Mouse (Mus musculus) megakaryocyte-erythroid progenitor cell, adult 5-6 weeks (primary cell): ENCODE results near the gene Rab1a. TPM values are rescaled to one million over a fixed set of nuclear protein-coding genes. Genes with fewer than 3 reads are reported as not detected.

Experiments
- ATAC-seq: replicated peaks from 2 replicates; pipeline ENCODE4 v1.8.0; 2016; ENCODE audit warnings: mild to moderate bottlenecking, inconsistent platforms; ENCODE audit not compliant: severe bottlenecking, poor library complexity, low FRiP score, low TSS enrichment
- total RNA-seq, 2 experiments: library from RNA; stranded (forward) in 1 of 2; stranded (reverse) in 1 of 2; fragments of 200-1000, 215-1000 nt in 1 of 2; fragments of >200 nt in 1 of 2; fragmentation: Nextera tagmentation in 1 of 2; gene quantifications; 2 replicates each; pipeline ENCODE4 v1.2.3; 2014 to 2017

Rab1a gene
- total RNA-seq, 2 experiments from 2014 or later = 61.2 to 81.8 TPM

DNA sequence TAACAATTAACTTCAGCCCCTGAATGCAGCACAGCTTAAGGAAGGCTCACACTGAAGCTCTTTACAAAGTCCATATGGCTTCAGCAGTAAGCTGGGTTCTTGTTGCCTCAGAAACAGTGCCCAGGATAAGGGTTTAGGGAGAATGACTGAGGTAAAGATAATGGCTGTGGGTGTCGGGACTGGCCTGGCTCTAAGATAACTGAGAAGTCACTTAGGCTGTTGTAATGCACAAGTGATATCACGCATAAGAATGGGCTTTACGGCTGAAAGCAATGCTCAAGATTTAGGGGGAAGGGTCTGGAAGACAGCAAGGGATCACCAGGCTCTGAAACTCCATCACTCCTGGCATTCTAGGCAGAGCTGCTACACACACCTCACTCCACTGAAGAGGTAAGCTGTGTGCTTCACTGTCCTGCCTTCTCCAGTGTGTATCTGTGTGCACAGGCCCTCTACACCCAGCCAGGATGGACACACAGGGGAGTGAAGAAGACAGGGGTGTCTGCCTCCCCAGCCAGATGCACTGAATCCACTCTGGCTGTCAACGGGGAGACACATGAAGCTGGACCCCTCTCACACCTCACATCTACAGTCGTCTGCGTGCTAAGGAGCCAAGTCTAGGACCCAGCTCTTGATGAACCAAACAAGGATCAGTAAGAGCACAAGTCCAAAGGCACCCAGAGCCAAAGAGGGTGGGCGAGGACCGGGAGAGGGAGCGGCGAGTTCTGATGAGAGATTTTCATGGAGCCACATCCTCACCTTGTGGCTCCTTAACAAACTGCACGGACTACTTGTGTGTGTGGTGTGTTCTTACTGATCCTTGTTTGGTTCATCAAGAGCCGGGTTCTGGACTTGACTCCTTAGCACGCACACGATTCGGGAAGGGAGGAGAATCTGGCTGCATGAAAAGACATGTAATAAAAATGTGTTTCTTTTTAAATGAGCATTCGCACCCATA is 43.4 kb downstream of the Rab1a start:
- peak; percentile 78 for ATAC-seq

DNA sequence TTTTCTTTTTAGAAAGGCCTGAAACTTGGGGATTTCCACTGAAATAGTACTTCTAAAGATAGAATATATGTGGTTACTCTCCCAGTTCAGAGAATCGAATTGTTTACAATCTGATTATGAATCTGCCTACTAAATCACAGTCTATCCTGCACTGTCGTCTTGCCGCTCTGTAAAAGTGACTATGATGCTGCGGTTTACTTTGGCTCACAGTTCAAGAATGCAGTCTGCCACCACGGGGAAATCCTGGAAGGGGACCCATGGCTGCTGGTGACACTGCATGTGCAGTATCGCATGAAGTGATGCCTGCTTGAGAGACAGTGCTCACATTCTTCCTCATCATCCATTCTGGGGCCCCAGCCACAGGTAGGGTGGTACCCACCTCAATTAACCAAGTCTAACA is 44.1 kb downstream of the Rab1a start:
- no peak for ATAC-seq

DNA sequence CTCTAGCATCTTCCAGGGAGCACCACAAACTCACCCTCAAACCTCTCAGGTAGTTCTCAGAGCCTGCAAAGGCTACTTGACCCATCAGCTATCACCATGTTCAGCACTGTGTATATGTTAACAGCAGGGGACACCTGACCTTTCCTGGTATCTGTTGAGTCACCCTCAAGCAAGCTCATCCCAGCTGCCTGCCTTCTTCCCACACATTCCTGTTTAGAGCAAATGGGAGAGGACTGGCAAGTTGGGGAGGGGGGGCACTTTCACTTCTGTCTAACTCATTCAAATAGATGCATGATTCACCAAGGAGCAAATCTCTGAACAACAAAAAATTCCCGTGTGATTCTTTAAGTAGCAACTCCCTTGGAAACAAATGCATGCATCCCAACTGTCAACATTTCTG is 45.4 kb downstream of the Rab1a start:
- ATAC-seq = no peak

DNA sequence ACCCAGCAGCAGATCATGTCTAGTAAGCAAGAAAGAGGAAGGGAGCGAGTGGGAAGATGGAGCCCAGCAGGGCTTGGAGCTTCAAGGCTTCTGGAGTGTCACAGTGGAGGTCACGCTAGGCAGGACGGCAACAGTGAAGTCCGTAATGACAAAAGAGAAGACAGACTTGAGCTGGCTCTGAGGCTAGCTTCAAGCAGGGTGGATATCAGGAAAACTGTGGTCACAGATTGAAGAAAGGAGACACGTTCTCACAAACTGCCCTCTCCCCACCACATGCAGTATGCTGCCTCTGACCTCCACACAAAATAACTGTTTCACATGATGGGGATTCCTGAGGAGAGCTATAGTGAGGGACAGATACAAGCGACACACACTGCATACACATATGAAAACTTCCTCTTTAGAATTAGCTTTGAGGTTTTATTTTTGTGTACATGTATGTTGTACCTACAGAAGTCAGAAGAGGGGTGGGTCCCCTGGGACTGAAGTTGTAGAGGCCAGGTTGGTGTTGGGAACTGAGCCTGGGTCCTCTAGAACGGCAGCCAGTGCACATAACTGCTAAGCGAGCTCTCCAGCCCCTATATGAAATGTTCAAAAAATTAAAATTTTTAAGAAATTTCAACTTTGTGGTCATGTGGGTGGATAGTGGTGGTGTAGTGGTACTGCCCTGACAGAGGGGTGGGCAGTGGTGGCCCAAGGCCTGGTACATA is 46.1 kb downstream of the Rab1a start:
- no peak for ATAC-seq

DNA sequence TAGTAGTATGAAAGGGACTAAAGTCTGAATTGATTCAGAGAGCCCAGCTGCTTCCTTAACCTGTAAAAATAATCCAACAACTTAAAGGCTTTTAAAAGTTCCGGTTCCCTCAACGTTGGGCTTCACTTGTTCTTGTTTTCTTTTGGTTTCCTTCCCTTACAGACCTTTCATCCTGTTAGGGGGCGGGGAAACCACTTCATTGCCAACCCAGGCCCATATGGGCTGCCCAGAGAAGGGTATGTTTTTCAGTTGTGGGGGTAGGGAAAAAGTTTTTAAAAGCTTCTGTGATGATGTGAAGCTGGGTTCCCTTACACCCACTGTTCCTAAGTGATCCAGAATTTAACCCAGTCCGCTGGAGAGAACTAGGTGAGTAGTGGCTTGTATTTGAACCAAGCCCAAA is 47.0 kb downstream of the Rab1a start:
- ATAC-seq = no peak

DNA sequence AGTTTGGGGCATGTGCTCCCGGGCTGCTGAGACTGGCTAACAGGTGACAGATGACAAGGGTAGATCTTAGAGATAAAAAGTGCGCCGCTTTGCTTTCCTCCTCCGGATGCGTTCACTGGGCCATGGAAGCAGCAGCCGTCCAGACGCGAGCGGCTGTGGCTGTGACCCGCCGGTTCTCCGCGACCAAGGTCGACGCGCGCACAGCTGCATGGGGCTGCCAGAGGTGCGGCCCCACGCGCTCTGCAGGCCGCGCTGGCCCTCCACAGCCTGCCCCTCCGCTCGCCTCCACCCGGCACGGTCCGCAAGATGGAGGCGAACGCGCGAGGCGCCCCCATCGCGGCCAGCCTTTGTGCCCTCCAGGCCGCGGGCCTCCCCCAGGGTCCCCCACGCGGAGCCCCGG is 47.6 kb downstream of the Rab1a start:
- ATAC-seq = no peak

DNA sequence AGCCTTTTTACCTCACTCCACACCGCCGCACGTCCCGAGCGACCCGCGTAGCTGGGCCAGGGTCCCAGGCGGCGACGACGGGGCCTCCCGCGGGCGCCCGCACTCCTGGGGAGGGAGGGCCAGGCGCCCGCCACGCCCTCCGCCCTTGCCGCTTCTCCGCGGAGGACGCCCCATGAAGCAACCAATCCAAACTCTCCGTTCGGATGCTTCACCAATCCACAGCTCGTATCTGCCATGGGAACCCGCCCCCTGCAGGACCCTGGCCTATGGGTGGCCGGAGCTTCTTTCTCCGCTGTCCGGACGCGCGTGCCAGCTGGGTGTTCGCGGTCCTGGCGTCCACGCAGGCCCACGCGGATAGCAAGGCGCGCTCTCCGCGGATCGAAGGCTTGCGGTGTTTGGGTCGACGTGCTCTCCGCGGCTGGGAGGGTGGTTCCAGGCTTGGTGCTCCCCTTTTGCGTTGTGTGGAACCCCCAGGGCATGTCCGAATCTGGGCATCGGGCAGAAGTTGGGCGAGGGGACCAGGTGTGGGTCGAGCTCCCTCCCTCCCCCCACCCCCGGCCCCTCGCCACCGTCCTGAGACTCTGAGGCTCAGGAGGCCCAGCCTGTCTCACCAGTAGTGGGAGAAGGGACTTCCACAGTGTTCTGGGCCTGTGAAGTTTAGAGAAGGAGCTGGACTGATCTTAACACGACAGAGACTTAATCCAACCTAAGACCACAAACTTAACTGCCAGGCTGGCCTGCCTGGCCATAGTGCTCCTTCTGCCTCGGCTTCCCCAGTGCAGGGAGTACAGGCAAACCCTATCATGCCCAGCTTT is 48.3 kb downstream of the Rab1a start, which contains the start of gene Cep68:
Gene Cep68 (minus strand): TSS at position 134 of the 815 bp plus-strand sequence.
- ATAC-seq = peak; percentile 97

DNA sequence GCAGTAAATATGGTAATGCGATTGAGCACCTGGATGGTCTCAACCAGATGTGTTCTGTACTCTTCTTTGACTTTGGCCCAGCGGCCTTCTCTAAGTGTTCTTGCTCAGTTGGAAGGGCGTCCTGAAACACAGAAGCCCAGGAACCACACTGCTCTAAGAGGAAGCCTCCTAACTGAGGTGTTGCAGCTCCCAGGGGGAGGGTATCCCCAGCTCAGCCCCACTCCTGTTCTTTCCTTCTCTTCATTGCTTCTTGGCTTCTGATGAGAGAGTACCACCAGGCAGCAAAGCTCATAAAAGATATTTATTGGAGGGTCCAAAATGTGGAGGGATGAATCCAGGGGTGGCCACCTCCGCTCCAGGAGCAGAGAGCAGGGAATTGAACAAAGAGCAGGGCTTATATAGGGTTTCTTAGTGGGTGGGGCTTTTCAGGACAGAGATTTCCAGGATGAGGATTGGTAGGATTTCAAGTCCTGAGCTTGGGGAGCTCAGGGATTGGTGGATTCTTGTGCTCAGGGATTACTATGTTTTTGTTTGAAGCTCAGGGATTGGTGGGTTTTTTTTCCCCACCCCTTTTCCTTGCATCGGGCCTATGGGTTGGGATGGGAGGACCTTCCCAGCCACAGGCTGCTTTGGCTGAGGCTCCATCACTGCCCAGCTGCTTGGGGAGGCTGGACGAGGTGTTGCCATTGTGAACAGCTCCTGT is 49.4 kb downstream of the Rab1a start:
- ATAC-seq = no peak

DNA sequence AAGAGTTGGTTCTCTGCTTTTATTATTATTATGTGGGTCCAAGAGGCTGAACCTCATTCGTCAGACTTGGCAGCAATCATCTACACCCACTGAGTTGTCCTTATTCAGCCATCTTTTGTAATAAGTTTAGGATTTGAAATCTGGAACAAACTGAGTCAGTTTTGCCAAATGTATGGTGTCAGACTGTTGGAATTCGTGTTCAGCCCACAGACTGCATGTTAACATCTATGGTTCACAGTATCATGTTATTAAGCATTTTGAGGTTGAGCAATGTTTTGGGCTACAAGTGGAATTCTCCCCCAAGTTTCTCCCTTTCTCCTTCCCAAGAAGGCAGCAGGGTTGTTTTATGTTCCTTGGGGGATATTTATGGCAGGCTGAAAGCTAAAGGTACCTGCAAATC is 51.9 kb downstream of the Rab1a start:
- ATAC-seq = no peak

DNA sequence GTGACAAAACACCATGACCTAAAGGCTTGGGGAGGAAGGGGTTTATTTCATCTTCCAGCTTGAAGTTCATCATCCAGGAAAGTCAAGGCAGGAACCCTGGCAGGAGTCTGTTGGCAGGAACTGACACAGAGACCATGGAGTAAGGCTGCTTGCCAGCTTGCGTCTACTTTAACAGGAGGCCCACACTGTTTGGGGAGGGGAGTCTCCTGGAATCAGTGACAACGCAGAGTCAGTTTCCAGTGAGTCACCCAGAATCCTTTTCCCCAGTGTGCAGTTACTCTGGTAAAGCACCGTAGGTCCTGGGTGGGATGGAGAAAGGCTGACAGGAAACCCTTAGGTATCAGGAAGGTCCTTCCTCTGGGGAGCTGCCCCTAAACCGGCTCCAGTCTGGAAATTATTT is 53.6 kb downstream of the Rab1a start:
- no peak for ATAC-seq

DNA sequence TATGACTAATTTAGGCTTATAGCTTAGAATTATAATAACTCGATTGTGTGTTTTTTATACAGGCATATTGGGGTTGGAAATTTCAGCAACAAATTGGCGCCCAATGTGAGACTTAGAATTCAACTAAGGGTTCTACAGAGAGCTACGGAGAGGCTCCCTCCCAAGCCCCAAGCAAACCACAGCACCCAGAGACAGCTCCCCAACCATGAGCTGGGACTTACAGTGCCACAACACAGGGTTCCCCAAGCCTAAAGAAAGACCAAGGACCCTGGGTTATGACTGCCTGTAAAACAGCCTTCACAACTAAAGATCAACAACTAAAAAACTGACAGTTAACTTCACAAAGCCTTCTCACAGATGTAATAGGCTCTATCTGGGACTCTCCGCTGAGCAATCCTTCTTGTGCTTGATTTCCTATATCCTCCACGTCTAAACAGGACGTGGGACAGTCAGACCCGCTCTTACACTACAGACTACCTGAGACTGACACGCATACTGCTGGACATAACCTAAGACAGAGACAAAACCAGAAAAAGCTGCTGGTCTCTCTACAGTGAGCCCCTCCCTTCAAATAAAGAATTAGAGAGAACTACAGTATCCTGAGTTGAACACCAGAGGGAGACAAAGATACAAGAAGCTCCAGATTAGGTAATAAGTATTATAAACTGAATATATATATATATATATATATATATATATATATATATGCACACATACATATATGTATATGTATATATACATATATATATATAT is 61.6 kb downstream of the Rab1a start:
- ATAC-seq = peak; percentile 68; the same call in 1 of the 2 replicates

DNA sequence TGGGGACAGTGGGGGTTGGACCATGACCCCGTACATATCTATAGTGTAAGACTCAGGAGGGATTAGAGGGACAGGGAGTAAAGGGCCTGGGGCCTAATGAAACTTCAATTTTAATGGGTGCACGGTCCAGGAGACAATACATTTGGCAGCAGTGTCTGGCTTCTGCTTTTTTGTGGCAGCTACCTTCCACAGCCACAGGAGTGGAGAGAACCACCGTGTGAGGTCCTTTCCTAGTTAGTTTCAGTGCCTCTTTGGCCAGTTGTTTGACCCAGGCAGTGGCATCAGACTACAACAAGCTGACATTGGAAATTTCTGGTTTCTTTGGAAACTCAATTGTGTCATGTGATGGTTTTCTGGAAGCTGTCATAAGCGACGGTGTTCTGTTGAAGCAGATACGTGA is 68.7 kb downstream of the Rab1a start:
- no peak for ATAC-seq

DNA sequence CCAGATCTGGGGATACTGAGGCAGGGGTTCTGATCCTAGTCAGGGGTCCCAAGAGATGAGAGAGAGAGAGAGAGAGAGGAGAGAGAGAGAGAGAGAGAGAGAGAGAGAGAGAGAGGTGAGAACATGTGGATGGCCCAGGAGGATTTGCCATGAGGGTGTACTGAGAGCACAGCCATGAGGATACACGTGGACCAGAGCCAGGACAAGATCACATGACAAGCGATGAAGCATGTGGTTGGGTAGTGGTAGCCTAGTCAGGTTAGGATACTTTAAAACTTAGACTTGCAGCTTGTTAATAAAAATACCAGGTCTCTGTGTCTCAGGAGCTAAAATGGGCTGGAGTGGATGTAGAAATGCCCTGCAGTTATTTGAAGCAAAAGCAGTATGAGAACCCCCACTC is 74.7 kb downstream of the Rab1a start:
- no peak for ATAC-seq

Other genes with a start within 250 kb of the Rab1a start
- 87.7 and 120 TPM in 2 replicates for gene Actr2, start 88.5 kb upstream of the Rab1a start, total RNA-seq (2014; fragmentation: Nextera tagmentation)
- gene Actr2, start 88.5 kb upstream of the Rab1a start, total RNA-seq (2017) = 176 and 182 TPM in 2 replicates
- 22.6 and 22.7 TPM in 2 replicates for gene Cep68, start 48.0 kb downstream of the Rab1a start, total RNA-seq (2014; fragmentation: Nextera tagmentation)
- 24.9 and 25.7 TPM in 2 replicates for gene Cep68, start 48.0 kb downstream of the Rab1a start, total RNA-seq (2017)
- 2.0 and 2.9 TPM in 2 replicates for gene Slc1a4, start 131.3 kb downstream of the Rab1a start, total RNA-seq (2014; fragmentation: Nextera tagmentation)
- gene Slc1a4, start 131.3 kb downstream of the Rab1a start, total RNA-seq (2017) = 1.4 and 2.1 TPM in 2 replicates